23 mouse cellular contexts compared by ENCODE assay signal in genomic region chr3:22103986-22104515, GRCm38 (mm10). TPM values are rescaled to one million over a fixed set of nuclear protein-coding genes. Genes with fewer than 3 reads are reported as not detected.
A peak's percentile ranks its signal among the peaks of the same experiment; 100 is the strongest.
DNase-seq lines count a peak whose midpoint lies in the region; ATAC-seq and TF ChIP-seq lines count a peak whose summit lies in the region.
"Had no signal": no experiment of that assay in that cellular context is flagged by ENCODE, and none has a peak within 500 bp of the region (broad histone marks: within the 10 kb centered on the region; RNA-seq: fewer than 3 reads in every experiment).

No protein-coding gene starts in this region.

- no peak overlapping the region for H3K4me2 ChIP-seq in limb, embryonic 12.5 days
- no peak overlapping the region for H3K4me2 ChIP-seq in heart, embryonic 12.5 days
- H3K4me2 ChIP-seq: embryonic facial prominence, embryonic 12.5 days; forebrain, embryonic 13.5 days; heart, embryonic 15.5 days had no signal

- H3K4me1 ChIP-seq in limb, embryonic 12.5 days (replicated peaks) = peaks cover 34% of the 10 kb centered on the region
- H3K4me1 ChIP-seq in limb, embryonic 10.5 days = peaks cover 43% of the 10 kb centered on the region
- H3K4me1 ChIP-seq in heart, embryonic 12.5 days (replicated peaks) = peaks cover 40% of the 10 kb centered on the region

- DNase-seq in gastrocnemius, adult 2 months = no peak
- no peak for DNase-seq in gastrocnemius, adult 8-10 months (ENCODE audit: low spot score in 2 of 2)
- no peak for DNase-seq in limb, embryonic 10.5 days (ENCODE audit: low spot score)
- DNase-seq in 3T3-L1 (ENCODE audit: low read depth, low spot score) = peak; percentile 35
- DNase-seq in brain, embryonic 14.5 days (ENCODE audit: low read depth) = peak; percentile 49
- DNase-seq: adrenal gland, adult 8-10 months; adrenal gland, postnatal 36 days; cerebellum, adult 11 months; cerebellum, adult 8-10 months; cerebellum, postnatal 14 days; embryo, embryonic 11 days; forebrain, postnatal 0 days; gastrocnemius, postnatal 10 days; heart, adult 18-20 months; heart, postnatal 14 days had no signal

- no peak overlapping the region for H3K4me3 ChIP-seq in gastrocnemius, adult 2 months
- no peak overlapping the region for H3K4me3 ChIP-seq in limb, embryonic 12.5 days (replicated peaks)
- no peak overlapping the region for H3K4me3 ChIP-seq in limb, embryonic 10.5 days
- no peak overlapping the region for H3K4me3 ChIP-seq in heart, embryonic 12.5 days
- H3K4me3 ChIP-seq: embryonic facial prominence, embryonic 12.5 days; forebrain, embryonic 13.5 days; heart, embryonic 10.5 days; heart, embryonic 15.5 days had no signal

- intact Hi-C loops in gastrocnemius, adult 2 months (cut with DNase I) = no loop called here

- peak overlapping the region; percentile 46; the same call in 1 of the 2 replicates for H3K27ac ChIP-seq in gastrocnemius, adult 2 months
- peak overlapping the region; percentile 50; the same call in 1 of the 2 replicates for H3K27ac ChIP-seq in limb, embryonic 12.5 days
- no peak overlapping the region for H3K27ac ChIP-seq in limb, embryonic 10.5 days
- H3K27ac ChIP-seq in heart, embryonic 12.5 days (ENCODE audit: poor library complexity, severe bottlenecking) = no peak overlapping the region
- H3K27ac ChIP-seq: embryonic facial prominence, embryonic 12.5 days; forebrain, embryonic 13.5 days; heart, embryonic 10.5 days; heart, embryonic 15.5 days had no signal

- no peaks in the 10 kb centered on the region for H3K9me3 ChIP-seq in limb, embryonic 12.5 days
- no peaks in the 10 kb centered on the region for H3K9me3 ChIP-seq in limb, embryonic 10.5 days (replicated peaks)
- H3K9me3 ChIP-seq in heart, embryonic 12.5 days (replicated peaks) = no peaks in the 10 kb centered on the region
- H3K9me3 ChIP-seq: embryonic facial prominence, embryonic 12.5 days; forebrain, embryonic 13.5 days; heart, embryonic 10.5 days; heart, embryonic 15.5 days had no signal

- no peaks in the 10 kb centered on the region for H3K27me3 ChIP-seq in limb, embryonic 12.5 days
- H3K27me3 ChIP-seq in limb, embryonic 10.5 days (ENCODE audit: low read depth, poor library complexity, severe bottlenecking) = no peaks in the 10 kb centered on the region
- H3K27me3 ChIP-seq in heart, embryonic 12.5 days (replicated peaks) = no peaks in the 10 kb centered on the region
- H3K27me3 ChIP-seq: CH12.LX; embryonic facial prominence, embryonic 12.5 days; forebrain, embryonic 13.5 days; heart, embryonic 15.5 days had no signal

- no peak for TF ChIP-seq POLR2A in brain, embryonic 14.5 days (IDR thresholded peaks at IDR 0.05; ENCODE audit: borderline replicate concordance, extremely low read depth, insufficient read depth, insufficient read length, poor library complexity, severe bottlenecking)

- no peak overlapping the region for H3K9ac ChIP-seq in limb, embryonic 12.5 days (replicated peaks)
- no peak overlapping the region for H3K9ac ChIP-seq in heart, embryonic 12.5 days
- H3K9ac ChIP-seq: embryonic facial prominence, embryonic 12.5 days; forebrain, embryonic 13.5 days; forebrain, postnatal 0 days; heart, embryonic 15.5 days had no signal

- no peak for ATAC-seq in limb, embryonic 12.5 days (ENCODE audit: insufficient number of reproducible peaks, insufficient read depth, low FRiP score, low TSS enrichment, low read depth)
- ATAC-seq in heart, embryonic 12.5 days (ENCODE audit: insufficient number of reproducible peaks, low FRiP score) = no peak
- ATAC-seq: forebrain, embryonic 13.5 days; forebrain, postnatal 0 days; hindbrain, embryonic 16.5 days had no signal

- no peak for TF ChIP-seq CTCF in gastrocnemius, adult 2 months (IDR thresholded peaks at IDR 0.05)
- no peak for TF ChIP-seq CTCF in brain, embryonic 14.5 days (IDR thresholded peaks at IDR 0.05; ENCODE audit: borderline replicate concordance, extremely low read depth, insufficient read depth, insufficient read length)

- H3K36me3 ChIP-seq in limb, embryonic 12.5 days = no peaks in the 10 kb centered on the region
- H3K36me3 ChIP-seq in limb, embryonic 10.5 days = peaks cover 4% of the 10 kb centered on the region; the same call in 1 of the 2 replicates
- H3K36me3 ChIP-seq in heart, embryonic 12.5 days = 0 out of 2 replicates have a peak, but pooled peaks cover 3% of the 10 kb centered on the region
- H3K36me3 ChIP-seq: heart, embryonic 10.5 days; heart, embryonic 15.5 days had no signal

- WGBS in limb, embryonic 12.5 days = 54% methylated on average over 5 of the region's 5 CpGs
- 78% methylated on average over 5 of the region's 5 CpGs for WGBS in limb, embryonic 10.5 days
- WGBS in heart, embryonic 12.5 days = 69% methylated on average over 5 of the region's 5 CpGs

RNA-seq across cellular contexts. Expression of gene Tbl1xr1, which starts 27.6 kb away (rescaled TPM):
- total RNA-seq in gastrocnemius, adult 2 months (2021) = 10 to 100 TPM; 53.6 to 66.5 TPM
- 10 to 100 TPM; 52.3 to 65.0 (median 60.7) TPM for total RNA-seq in gastrocnemius, adult 8-10 months (2022)
- 35.6 and 38.0 TPM in 2 replicates for polyA plus RNA-seq in limb, embryonic 12.5 days (2016; fragmentation: Nextera tagmentation; extraction: Ambion mirVana)
- 23.8 and 27.5 TPM in 2 replicates for polyA plus RNA-seq in limb, embryonic 10.5 days (2016; fragmentation: Nextera tagmentation; extraction: Ambion mirVana)
- polyA plus RNA-seq in brain, embryonic 14.5 days (2012; rRNA removed) = 22.6 and 36.1 TPM in 2 replicates
- polyA plus RNA-seq in heart, embryonic 12.5 days (2016; fragmentation: Nextera tagmentation; extraction: Ambion mirVana) = 16.9 and 22.8 TPM in 2 replicates

Comparison
In these comparisons a context has a peak if more than half of its experiments do, and no peak if none do; other contexts are left out.
1. H3K27ac ChIP-seq: peak in gastrocnemius, adult 2 months (single experiment) and limb, embryonic 12.5 days (single experiment); none in limb, embryonic 10.5 days (single experiment) and heart, embryonic 12.5 days (single experiment).
2. DNase-seq: peak in 3T3-L1 (single experiment) and brain, embryonic 14.5 days (single experiment); none in gastrocnemius, adult 2 months (single experiment), gastrocnemius, adult 8-10 months (0 of 2) and limb, embryonic 10.5 days (single experiment).